Mouse (Mus musculus) adrenal gland, postnatal 0 days (tissue): ENCODE data around the gene Adgrg2. TPM values are rescaled to one million over a fixed set of nuclear protein-coding genes. Genes with fewer than 3 reads are reported as not detected.

Experiments used
- polyA plus RNA-seq: library from polyadenylated mRNA; unstranded; fragments of >200 nt; fragmentation: Nextera tagmentation; extraction: Ambion mirVana; gene quantifications from 2 replicates; pipeline ENCODE4 v1.2.1, GENCODE M21; 2015

The Adgrg2 gene
- 2.4 and 2.6 TPM in 2 replicates for polyA plus RNA-seq

GRCm38 (mm10) chrX:160390464-160390956 is at the start of gene Adgrg2:
TSS of gene Adgrg2 (plus strand) at chrX:160390690.

GRCm38 (mm10) chrX:160502048-160503041 is 111.9 kb downstream of the Adgrg2 start, which contains the start of gene Phka2:
TSS of gene Phka2 (plus strand) at chrX:160502166.

Other genes with a start within 250 kb of the Adgrg2 start
- 7.8 and 11.2 TPM in 2 replicates for gene Phka2, start 111.5 kb downstream of the Adgrg2 start, polyA plus RNA-seq